Mouse (Mus musculus) T-cell, adult 2 months (primary cell): ENCODE data around the gene Trpm5.

Experiments
- DNase-seq: peaks from one replicate; pipeline ENCODE4 v3.0.0; 2022; ENCODE audit warnings: low spot score

The Trpm5 gene

GRCm38 (mm10) chr7:143094592-143095553 lies at the start of gene Trpm5:
TSS of gene Trpm5 (minus strand) at chr7:143094642.
- peak; percentile 23 for DNase-seq

- no peak for DNase-seq
Observed at GRCm38 (mm10) chr7:143142680-143143079, 48.2 kb upstream of the Trpm5 start.

DNA sequence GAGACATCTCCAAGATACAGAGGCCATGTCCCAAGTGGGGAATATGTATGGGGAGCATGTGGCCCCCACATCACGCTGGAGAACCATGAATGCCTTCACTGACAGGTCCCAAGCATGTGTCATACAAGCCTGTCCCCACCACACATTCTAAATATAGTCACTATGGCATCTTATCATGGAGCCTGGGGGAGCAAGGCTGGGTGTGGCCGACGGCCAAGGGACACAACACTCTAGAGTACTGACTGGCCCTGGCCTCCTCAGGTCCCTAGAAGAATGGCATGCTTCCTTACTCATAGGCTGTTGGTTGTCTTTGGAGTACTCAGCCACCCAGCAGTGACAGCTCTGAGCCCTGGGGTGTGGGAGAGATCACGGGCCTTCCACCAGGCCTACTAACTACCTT lies 45.5 kb upstream of the Trpm5 start:
- no peak for DNase-seq

DNA sequence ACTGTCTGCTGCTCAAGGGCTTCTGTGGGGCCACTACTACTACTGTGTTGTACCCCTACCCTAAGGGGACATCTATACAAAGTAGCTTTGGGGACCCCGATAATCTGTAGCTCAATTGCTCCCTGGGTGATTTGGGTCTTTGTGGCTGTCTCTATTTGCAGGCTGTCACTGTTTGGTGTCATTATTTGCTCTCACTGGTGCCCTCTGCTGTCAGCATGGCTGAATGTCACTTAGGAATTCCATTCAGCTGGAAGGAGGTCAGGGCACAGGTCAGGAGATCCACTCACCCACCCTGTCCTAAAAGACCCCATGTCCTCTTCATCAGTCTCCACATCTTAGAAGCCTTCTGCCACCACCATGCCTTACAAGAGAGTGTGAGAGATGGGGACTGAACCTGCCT lies 44.3 kb upstream of the Trpm5 start:
- peak; percentile 11 for DNase-seq

- no peak for DNase-seq
Observed at GRCm38 (mm10) chr7:143136561-143136960, 42.1 kb upstream of the Trpm5 start.

DNA sequence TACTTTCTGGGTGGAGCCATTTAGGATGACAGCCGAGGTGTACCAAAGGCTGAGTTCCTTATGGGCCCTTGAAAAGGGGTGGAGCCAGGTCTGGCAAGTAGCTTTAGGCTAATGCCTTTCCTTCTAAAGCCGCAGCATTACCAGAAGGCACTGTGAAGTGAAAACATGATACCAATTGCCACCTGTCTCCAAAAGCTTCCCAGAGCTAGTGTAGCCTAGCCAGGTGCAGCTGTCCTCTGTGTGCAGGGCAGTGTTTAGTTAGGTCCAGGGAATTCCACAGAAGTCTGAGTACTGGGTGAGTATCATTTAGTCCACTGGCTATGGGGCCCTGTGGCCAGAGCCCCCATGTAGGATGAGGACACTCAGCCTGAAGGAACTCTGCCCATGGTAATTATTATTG lies 41.7 kb upstream of the Trpm5 start:
- DNase-seq = no peak

GRCm38 (mm10) chr7:143132815-143133214 lies 38.4 kb upstream of the Trpm5 start:
- no peak for DNase-seq

DNA sequence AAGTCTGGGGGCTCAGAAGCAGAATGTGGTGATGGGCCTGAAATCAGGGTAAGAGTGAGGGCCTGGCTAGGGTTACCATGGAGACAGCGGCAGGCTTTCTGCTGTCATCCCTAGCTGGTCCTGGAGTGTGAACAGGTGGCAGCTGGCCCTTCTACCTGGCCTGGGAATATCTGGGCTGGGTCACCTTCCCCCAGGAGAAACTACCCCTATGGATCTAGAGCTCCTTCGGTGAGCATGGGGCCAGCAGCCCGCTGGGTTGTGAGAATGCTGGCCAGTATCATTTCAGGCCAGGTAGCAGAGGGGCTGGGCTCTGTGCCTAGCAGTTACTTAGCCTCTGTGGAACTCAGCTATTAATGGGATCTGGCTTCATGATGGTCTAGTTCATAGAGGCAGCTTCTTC lies 30.5 kb upstream of the Trpm5 start:
- no peak for DNase-seq

DNA sequence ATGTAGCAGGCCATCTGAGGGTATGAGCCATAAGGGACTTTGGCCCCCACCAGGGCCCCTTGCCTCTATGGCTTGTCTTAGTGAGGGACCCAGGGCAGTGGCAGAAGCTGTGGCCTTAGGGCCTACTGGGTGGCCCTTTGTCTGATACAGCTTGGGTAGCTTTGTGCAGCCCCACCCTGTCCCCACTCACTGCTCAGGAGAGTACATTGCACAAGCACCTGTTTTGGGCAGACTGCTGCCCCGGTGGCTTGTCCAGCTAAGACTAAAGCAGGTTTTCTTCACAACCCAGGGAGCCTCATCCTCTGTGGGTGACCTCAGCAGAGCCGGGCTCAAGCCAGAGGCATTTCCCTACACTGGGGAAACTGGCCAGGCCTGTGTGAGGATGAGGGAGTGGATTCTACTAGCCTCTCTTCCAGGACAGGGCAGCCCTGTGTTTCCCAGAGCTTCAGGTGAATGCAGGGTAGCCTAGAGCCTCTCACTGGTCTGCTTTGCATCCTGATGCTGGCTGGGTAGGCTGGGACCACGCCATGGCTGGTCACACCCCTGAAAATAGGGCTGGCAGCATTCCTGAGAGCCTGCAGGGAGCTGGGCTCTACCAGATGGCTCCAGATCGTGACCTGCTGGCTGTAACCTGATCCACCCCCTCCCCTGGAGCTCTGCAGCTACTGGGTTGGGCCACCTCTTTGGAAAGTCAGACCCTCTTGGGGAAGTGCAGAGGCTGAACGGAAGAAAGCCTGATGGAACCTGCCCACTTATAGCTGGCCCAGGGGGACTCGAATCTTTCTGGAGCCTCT lies 29.6 kb upstream of the Trpm5 start:
- no peak for DNase-seq

- no peak for DNase-seq
Observed at GRCm38 (mm10) chr7:143122191-143122590, 27.7 kb upstream of the Trpm5 start.

- no peak for DNase-seq
Observed at GRCm38 (mm10) chr7:143119826-143120225, 25.4 kb upstream of the Trpm5 start.

- DNase-seq = no peak
Observed at GRCm38 (mm10) chr7:143119407-143119806, 25.0 kb upstream of the Trpm5 start.

DNA sequence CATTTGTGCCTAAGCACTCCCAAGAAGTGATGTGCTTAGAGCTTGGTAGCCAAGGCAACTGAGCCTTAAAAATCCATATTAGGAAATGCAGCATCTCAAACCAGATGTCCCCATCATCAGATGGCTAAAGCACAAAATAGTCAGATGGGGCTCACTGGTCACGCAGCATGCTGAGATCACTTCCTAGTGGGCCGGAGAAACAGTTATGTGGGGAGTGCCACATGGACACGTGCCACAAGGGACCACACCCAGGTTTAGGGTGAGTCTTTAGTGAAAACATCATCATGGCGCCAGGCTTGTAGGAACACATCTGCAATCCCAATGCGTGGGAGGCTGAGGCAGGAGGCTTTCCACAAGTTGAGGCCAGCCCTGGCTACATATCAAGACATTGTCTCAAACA lies 22.1 kb upstream of the Trpm5 start:
- DNase-seq = no peak

DNA sequence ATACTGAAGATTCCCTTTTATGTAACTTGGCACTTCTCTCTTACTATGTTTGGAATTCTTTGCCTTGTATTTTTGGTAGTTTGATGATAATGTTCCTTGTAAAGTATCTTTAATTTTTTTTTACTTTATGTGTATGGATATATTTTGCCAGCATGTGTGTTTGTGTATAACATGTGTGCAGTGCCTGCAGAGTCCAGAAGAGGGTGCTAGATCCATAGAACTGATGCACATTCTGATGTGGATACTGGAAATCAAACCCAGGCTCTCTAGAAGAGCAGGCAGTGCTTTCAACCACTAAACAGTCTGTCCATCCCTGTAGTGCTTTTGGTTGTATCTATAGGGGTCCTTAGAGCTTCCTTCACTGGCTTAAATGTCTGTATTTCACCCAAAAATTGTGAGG lies 20.3 kb upstream of the Trpm5 start:
- DNase-seq = no peak

- DNase-seq = no peak
Observed at GRCm38 (mm10) chr7:143112395-143112794, 18.0 kb upstream of the Trpm5 start.

DNA sequence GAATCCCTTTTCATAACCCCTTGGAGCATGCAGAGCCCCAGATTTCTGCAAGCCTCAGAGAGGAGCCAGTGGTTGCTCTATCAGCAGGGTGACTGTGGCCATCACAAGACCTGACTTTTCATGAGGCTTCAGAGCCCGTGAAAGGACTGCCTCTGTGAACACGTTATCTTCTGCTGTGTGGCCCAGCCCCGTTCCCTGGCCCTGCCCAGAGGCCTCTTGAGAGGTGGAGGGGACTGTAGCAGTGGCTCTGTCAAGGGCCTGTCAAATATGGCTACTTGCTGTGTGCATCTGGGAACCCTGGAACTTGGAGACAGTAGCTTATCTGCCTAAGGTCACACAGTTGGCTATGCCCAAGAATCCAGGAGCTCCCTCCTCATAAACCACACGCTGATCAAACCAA lies 17.3 kb upstream of the Trpm5 start:
- DNase-seq = no peak

DNA sequence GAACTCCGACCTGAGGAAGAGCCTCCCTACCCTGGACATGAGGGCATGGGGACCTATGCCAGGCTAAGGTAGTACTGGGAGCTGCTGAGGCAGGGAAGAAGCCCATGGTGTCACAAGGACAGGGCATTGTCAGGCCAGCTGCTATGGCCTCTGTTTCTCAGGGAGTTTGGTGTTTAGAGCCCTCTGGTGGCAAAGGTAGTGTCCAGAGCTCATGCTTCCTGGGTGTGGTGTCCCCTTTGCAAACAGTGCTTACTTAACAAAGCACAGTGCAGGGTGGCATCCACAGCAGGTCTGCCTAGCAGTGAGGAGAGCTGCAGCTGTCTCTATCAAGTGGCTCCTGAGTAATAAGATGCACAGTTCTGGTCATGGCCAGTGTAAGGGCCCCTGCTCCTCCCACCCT lies 16.4 kb upstream of the Trpm5 start:
- no peak for DNase-seq

DNA sequence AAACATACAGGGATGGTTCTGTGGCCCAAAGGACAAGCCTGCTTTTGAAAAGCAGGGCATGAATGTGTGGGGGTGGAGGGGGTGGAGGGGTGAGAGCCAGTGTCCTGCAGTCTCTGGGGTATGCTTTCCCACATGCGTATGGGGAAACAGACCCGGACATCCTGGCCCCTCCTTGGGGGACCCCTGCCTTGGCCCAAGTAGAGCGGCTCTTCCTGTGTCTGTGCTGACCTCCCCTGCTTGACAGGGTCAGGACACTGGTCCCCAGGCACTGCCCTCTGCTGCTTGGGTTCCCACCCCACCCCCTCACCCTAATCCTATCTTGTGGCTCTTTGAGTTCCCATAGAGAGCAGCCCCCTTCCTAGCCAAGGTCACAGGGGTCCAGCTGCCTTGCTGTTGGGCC lies 15.3 kb upstream of the Trpm5 start:
- DNase-seq = no peak

GRCm38 (mm10) chr7:143108996-143109660 lies 14.7 kb upstream of the Trpm5 start:
- no peak for DNase-seq

DNA sequence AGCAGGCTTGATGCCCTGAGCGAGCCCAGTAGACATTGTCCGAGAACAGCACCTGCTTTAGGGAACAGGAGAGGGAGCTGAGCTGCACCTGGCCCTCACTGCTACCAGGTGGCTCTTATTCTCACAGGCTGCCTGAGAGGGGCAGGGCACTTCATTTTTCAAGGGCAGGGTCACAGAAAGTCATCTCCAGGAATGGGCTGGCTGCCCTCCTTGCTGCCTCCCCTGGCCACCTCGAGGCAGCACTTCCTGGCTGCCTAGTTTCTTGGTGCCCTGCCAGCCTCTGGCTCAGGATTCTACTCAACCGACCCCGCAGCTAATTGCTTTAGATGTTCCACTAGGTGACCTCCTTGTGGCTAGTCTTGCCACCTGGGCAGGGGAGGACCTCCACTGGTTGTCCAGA lies 13.8 kb upstream of the Trpm5 start:
- no peak for DNase-seq

- DNase-seq = no peak
Observed at GRCm38 (mm10) chr7:143106672-143107465, 12.4 kb upstream of the Trpm5 start.

DNA sequence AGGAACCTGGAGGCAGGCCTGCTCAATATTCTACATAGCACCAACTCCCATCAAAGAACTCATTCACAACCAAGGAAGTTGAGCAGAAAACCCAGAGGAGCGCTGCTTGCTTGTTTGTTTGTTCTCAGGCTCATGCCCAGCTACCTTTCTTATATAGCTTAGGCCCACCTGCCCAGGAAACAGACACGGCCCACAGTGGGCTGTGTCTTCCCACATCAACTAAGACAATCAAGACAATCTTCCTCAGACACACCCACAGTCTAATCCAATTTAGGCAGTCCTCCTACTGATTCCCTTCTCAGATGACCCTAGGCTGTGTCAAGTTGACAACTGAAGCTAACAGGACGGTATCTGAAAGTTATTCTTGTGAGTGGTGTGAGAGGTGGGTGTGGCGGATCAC lies 11.6 kb upstream of the Trpm5 start, which contains the start of gene Kcnq1:
Gene Kcnq1, plus strand, starts transcription at position 301 of the 400 bp plus-strand sequence.
- DNase-seq = no peak
